Mouse (Mus musculus): Measurements from ENCODE around the gene Etl4. TPM values are rescaled to one million over a fixed set of nuclear protein-coding genes. Genes with fewer than 3 reads are reported as not detected.
"Not testable (repeated sequence)": the region's sequence is repeated elsewhere in the genome, so short reads cannot be mapped to it uniquely, and the experiment has no call there.

Gene Etl4
- polyA plus RNA-seq, 1 experiment from 2014 or later = 15.3 TPM

DNA sequence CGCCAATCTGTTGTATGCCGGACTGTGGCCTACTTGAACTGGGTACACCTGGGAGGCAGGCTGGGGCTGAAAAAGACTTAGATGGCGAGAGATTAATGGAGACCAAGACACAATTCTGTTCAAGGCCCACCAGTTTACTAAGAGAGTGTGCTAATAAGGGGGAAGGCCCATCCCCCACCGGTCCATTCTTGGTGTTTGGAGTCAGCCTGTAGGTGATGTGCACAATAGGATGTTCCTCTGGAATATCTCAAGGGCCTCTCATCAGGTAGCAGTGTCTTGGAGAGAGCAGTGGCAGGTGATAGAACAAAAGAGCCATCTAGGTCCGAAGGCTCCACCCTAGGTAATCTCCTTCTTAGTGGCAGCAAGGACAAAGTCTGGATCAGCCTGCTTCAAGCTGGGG is 271.0 kb downstream of the Etl4 start:
- not testable (repeated sequence) for H3K36me3 ChIP-seq (ENCODE audit: control insufficient read depth, insufficient read depth, low read length); DNase-seq (ENCODE audit: low spot score, missing footprints); H3K27ac ChIP-seq (ENCODE audit: low read depth, low read length); H3K4me3 ChIP-seq (ENCODE audit: low read depth, low read length); H3K4me1 ChIP-seq (ENCODE audit: control insufficient read depth, insufficient read depth, low read length); H3K4me2 ChIP-seq; H3K9me3 ChIP-seq (ENCODE audit: control insufficient read depth, low read length); H3K9ac ChIP-seq (ENCODE audit: low read length); H3K27me3 ChIP-seq (ENCODE audit: control insufficient read depth, insufficient read depth, low read length); ATAC-seq (ENCODE audit: low FRiP score)
- 90% methylated on average over 5 of the region's 5 CpGs for WGBS

DNA sequence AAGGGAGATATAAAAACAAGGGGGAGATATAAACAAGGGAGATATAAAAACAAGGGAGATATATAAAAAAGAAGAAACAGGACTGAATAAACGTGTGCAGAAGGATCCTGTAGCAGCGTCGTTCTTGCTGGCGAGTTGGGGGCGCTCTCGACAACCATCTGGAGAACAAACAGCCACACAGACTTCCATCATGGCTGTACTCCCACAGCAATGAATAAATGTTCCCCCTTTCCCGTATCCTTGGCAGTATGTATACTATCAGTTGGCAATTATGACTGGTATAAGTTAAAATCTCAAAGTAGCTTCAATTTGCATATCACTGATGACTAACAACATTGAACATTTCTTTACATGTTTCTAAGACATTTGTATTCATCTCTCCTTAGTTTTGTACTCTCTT is 277.6 kb downstream of the Etl4 start:
- H3K4me1 ChIP-seq (ENCODE audit: control insufficient read depth, insufficient read depth, low read length); H3K4me3 ChIP-seq (ENCODE audit: low read depth, low read length); ATAC-seq (ENCODE audit: low FRiP score); H3K36me3 ChIP-seq (ENCODE audit: control insufficient read depth, insufficient read depth, low read length); H3K9ac ChIP-seq (ENCODE audit: low read length); H3K27me3 ChIP-seq (ENCODE audit: control insufficient read depth, insufficient read depth, low read length); H3K27ac ChIP-seq (ENCODE audit: low read depth, low read length); DNase-seq (ENCODE audit: low spot score, missing footprints); H3K4me2 ChIP-seq; H3K9me3 ChIP-seq (ENCODE audit: control insufficient read depth, low read length): not testable (repeated sequence)
- WGBS = 89% methylated on average over 7 of the region's 7 CpGs

DNA sequence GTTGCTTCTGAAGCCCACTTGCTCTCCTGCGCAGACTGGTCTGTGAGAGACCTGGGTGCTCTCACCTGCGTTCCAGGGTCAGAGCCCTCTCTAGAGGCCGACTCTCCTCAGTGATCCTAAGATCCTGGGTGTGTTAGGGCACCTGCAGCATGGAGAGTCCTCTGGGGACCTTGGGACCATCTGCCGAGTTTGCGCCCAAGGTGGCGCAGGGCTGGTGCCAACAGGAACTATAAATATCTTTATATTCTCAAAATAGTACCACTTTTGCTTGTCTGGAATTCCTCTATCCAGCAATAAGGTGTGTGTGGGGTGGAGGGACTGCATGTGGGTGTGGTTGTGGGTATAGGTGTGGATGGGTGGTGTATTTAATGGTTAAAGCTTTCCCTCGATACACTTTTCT is 293.4 kb downstream of the Etl4 start:
- no peaks in the 10 kb centered on the region for H3K36me3 ChIP-seq (ENCODE audit: control insufficient read depth, insufficient read depth, low read length)
- DNase-seq (ENCODE audit: low spot score, missing footprints) = no peak
- H3K9me3 ChIP-seq (ENCODE audit: control insufficient read depth, low read length) = no peaks in the 10 kb centered on the region
- no peaks in the 10 kb centered on the region for H3K27me3 ChIP-seq (ENCODE audit: control insufficient read depth, insufficient read depth, low read length)
- no peak overlapping the region for H3K4me2 ChIP-seq
- WGBS = 94% methylated on average over 7 of the region's 7 CpGs
- H3K9ac ChIP-seq (ENCODE audit: low read length) = no peak overlapping the region
- H3K4me1 ChIP-seq (ENCODE audit: control insufficient read depth, insufficient read depth, low read length) = no peaks in the 10 kb centered on the region
- no peak for ATAC-seq (ENCODE audit: low FRiP score)
- H3K27ac ChIP-seq (ENCODE audit: low read depth, low read length) = no peak overlapping the region
- no peak overlapping the region for H3K4me3 ChIP-seq (ENCODE audit: low read depth, low read length)

DNA sequence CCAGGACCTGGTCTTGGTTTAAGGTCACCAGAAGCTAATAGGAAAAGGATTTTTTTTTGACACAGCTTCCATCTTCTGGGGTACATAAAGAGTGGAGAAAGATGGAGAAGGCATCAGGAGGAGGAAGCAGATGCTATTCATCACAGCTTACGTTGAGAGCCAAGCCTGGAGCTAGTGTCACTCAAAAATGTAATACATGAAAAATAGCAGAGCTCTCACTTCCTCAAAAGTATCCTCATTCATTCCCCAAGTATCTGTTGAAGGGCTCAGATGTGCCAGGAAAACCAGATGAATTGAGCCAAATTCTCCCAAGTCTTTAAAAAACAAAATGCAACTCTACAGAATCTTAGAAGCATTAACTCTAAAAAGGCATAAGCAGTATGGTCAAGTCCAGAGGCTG is 297.1 kb downstream of the Etl4 start:
- ATAC-seq (ENCODE audit: low FRiP score) (no peak), DNase-seq (ENCODE audit: low spot score, missing footprints) (no peak)
- no peak overlapping the region for H3K27ac ChIP-seq (ENCODE audit: low read depth, low read length)
- no peak overlapping the region for H3K9ac ChIP-seq (ENCODE audit: low read length)
- H3K9me3 ChIP-seq (ENCODE audit: control insufficient read depth, low read length) = no peaks in the 10 kb centered on the region
- H3K4me1 ChIP-seq (ENCODE audit: control insufficient read depth, insufficient read depth, low read length) = no peaks in the 10 kb centered on the region
- H3K4me2 ChIP-seq = no peak overlapping the region
- no peak overlapping the region for H3K4me3 ChIP-seq (ENCODE audit: low read depth, low read length)
- no peaks in the 10 kb centered on the region for H3K36me3 ChIP-seq (ENCODE audit: control insufficient read depth, insufficient read depth, low read length)
- WGBS = 86% methylated on average over 1 of the region's 1 CpGs
- H3K27me3 ChIP-seq (ENCODE audit: control insufficient read depth, insufficient read depth, low read length) = no peaks in the 10 kb centered on the region

DNA sequence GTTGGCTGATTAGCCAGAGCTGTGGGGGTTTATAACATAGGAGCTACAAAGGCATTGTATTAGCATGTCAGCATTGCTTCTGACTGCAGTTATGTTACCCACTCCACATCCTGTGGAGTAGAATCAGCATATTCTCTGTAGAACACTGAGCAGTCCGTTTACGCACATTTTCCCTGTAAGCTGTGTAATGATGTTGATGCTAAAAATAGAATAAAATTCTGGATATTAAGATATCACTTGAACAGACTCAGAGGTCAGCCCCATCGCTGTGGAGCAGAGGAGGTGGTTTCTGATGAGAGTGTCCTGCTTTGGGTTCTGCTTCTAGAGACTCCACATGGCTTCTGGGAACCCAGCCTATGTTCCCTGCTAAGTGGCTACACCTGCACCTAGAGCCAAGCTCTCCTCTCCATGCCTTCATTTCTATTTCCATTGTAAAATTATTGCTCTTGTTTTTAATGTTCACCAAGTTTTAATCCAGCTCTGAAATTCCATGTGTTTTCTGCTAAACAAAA is 299.2 kb downstream of the Etl4 start:
- DNase-seq (ENCODE audit: low spot score, missing footprints) (no peak), ATAC-seq (ENCODE audit: low FRiP score) (no peak)
- Histone ChIP-seq H3K36me3 (ENCODE audit: control insufficient read depth, insufficient read depth, low read length) (no peaks in the 10 kb centered on the region), H3K27me3 (ENCODE audit: control insufficient read depth, insufficient read depth, low read length) (no peaks in the 10 kb centered on the region), H3K9ac (ENCODE audit: low read length) (no peak overlapping the region), H3K4me3 (ENCODE audit: low read depth, low read length) (no peak overlapping the region), H3K4me2 (no peak overlapping the region), H3K27ac (ENCODE audit: low read depth, low read length) (no peak overlapping the region), H3K4me1 (ENCODE audit: control insufficient read depth, insufficient read depth, low read length) (no peaks in the 10 kb centered on the region), H3K9me3 (ENCODE audit: control insufficient read depth, low read length) (no peaks in the 10 kb centered on the region)
- WGBS = 81% methylated on average over 3 of the region's 3 CpGs

DNA sequence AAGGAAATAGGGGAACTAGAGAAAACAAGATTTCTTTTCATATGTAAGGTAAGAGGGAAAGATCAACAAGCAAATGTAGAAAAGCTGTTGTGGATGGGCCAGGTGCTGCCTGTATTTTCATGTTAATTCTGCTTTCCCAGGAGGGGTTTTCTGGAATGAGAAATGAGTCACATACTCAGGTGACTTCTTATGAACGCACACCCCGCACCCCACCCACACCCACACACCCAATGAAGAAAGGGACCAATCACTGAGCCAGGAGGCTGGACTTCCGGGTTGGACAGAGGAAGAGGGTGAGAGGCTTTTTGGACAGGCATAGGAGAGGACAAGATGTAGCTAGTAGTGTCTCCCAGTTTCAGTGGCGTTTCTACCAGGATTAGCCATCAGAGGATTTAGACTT is 299.8 kb downstream of the Etl4 start:
- H3K27me3 ChIP-seq (ENCODE audit: control insufficient read depth, insufficient read depth, low read length) = no peaks in the 10 kb centered on the region
- DNase-seq (ENCODE audit: low spot score, missing footprints) (no peak), ATAC-seq (ENCODE audit: low FRiP score) (no peak)
- 51% methylated on average over 4 of the region's 4 CpGs for WGBS
- H3K27ac ChIP-seq (ENCODE audit: low read depth, low read length) = no peak overlapping the region
- no peak overlapping the region for H3K9ac ChIP-seq (ENCODE audit: low read length)
- no peak overlapping the region for H3K4me3 ChIP-seq (ENCODE audit: low read depth, low read length)
- H3K4me1 ChIP-seq (ENCODE audit: control insufficient read depth, insufficient read depth, low read length) = no peaks in the 10 kb centered on the region
- H3K36me3 ChIP-seq (ENCODE audit: control insufficient read depth, insufficient read depth, low read length) = no peaks in the 10 kb centered on the region
- H3K4me2 ChIP-seq = no peak overlapping the region
- H3K9me3 ChIP-seq (ENCODE audit: control insufficient read depth, low read length) = no peaks in the 10 kb centered on the region

DNA sequence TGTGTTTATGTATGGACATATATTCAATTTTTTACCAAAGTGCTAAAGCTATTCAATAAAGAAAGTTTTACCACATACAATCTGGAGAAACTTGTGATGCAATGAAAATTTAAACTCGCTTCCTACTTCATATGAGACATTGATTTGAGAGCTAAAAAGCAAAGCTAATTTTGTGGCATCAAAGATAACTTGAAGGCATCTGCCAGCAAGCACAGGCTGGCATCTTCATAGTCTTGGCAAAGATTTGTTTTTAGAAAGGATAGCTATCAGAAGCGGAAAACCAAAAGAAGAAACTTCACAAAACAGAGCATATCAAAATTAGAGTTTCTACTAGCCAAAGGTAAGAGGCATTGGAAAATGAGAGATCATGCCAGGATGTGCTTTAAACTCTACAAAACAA is 306.7 kb downstream of the Etl4 start:
- H3K36me3 ChIP-seq (ENCODE audit: control insufficient read depth, insufficient read depth, low read length) = no peaks in the 10 kb centered on the region
- H3K4me2 ChIP-seq = no peak overlapping the region
- DNase-seq (ENCODE audit: low spot score, missing footprints) (no peak), ATAC-seq (ENCODE audit: low FRiP score) (no peak)
- no peak overlapping the region for H3K27ac ChIP-seq (ENCODE audit: low read depth, low read length)
- 91% methylated on average over 2 of the region's 2 CpGs for WGBS
- H3K9ac ChIP-seq (ENCODE audit: low read length) = no peak overlapping the region
- no peak overlapping the region for H3K4me3 ChIP-seq (ENCODE audit: low read depth, low read length)
- H3K9me3 ChIP-seq (ENCODE audit: control insufficient read depth, low read length) = no peaks in the 10 kb centered on the region
- H3K27me3 ChIP-seq (ENCODE audit: control insufficient read depth, insufficient read depth, low read length) = no peaks in the 10 kb centered on the region
- H3K4me1 ChIP-seq (ENCODE audit: control insufficient read depth, insufficient read depth, low read length) = no peaks in the 10 kb centered on the region

DNA sequence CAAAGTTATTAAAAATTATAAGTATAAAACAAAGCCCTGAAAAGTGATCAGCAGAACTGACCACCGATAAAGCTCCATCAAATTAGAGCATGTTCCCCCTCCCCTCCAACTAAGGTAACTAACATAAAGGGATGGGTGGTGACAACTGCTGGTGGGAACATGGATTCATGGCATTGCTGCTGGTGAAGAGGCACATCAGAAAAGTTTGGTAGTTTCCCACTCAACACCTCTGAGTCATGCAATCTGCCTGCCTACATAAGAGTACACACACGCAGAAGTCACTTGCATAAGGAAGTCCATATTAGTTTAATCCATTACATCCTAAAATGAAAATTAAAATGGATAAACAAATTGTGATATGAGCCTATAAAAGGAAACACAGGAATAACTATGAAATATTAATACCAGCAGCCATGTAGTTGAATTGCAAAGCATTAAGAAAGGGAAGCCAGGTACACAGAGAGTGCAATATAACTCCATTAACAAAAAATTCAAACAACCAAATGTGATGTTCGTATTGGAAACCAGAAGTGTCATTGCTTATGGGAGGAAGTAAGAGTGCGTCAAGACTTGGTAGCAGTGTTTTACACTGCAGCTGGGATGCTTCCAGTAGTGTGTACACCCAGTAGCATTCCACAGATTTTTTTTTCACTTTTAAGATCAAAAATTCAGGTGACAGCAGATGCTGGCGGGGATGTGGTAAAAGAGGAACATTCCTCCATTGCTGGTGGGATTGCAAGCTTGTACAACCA is 307.3 kb downstream of the Etl4 start:
- Histone ChIP-seq H3K4me2 (no peak overlapping the region), H3K4me3 (ENCODE audit: low read depth, low read length) (no peak overlapping the region), H3K27ac (ENCODE audit: low read depth, low read length) (no peak overlapping the region), H3K4me1 (ENCODE audit: control insufficient read depth, insufficient read depth, low read length) (no peaks in the 10 kb centered on the region), H3K9ac (ENCODE audit: low read length) (no peak overlapping the region), H3K9me3 (ENCODE audit: control insufficient read depth, low read length) (no peaks in the 10 kb centered on the region), H3K27me3 (ENCODE audit: control insufficient read depth, insufficient read depth, low read length) (no peaks in the 10 kb centered on the region), H3K36me3 (ENCODE audit: control insufficient read depth, insufficient read depth, low read length) (no peaks in the 10 kb centered on the region)
- DNase-seq (ENCODE audit: low spot score, missing footprints) (no peak), ATAC-seq (ENCODE audit: low FRiP score) (no peak)
- WGBS = 92% methylated on average over 5 of the region's 5 CpGs

DNA sequence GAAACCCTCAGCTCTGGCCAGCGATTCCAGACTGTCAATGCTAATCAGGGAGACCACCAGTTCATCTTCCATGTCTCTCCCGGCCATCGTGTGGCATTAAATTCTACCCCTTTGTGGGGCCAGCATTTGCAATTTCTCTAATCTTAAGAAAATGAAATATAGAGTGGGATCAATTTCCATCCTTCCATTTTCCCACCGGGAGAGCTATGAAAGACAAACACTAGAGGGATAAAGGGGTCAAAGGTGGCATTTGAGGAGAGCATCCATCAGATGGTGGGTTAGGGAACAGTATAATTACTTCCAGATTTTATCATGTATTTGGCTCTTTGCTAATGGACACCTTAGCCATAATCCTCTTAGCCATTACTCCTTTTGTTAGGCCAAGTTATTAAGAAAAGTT is 321.8 kb downstream of the Etl4 start:
- ATAC-seq (ENCODE audit: low FRiP score) = no peak
- Histone ChIP-seq H3K4me2 (no peak overlapping the region), H3K4me1 (ENCODE audit: control insufficient read depth, insufficient read depth, low read length) (no peaks in the 10 kb centered on the region), H3K27me3 (ENCODE audit: control insufficient read depth, insufficient read depth, low read length) (no peaks in the 10 kb centered on the region), H3K27ac (ENCODE audit: low read depth, low read length) (no peak overlapping the region), H3K4me3 (ENCODE audit: low read depth, low read length) (no peak overlapping the region), H3K36me3 (ENCODE audit: control insufficient read depth, insufficient read depth, low read length) (no peaks in the 10 kb centered on the region), H3K9me3 (ENCODE audit: control insufficient read depth, low read length) (no peaks in the 10 kb centered on the region), H3K9ac (ENCODE audit: low read length) (no peak overlapping the region)
- WGBS = 45% methylated on average over 4 of the region's 4 CpGs
- DNase-seq (ENCODE audit: low spot score, missing footprints) = no peak
